Mouse (Mus musculus) bone marrow, adult 2 months (tissue): ENCODE measurements around the gene Ggt7.

ENCODE experiments used
- CTCF ChIP-seq: fragments of 200-500 bp; IDR thresholded peaks from 2 replicates; pipeline ENCODE4 v1.5.1; 2011; ENCODE audit warnings: low read length, control low read depth; ENCODE audit not compliant: control insufficient read depth, insufficient read depth
- POLR2A ChIP-seq: fragments of 200-500 bp; IDR thresholded peaks from 2 replicates; pipeline ENCODE4 v1.6.1; 2011; ENCODE audit warnings: low read depth, mild to moderate bottlenecking, control low read depth, low read length, borderline replicate concordance; ENCODE audit not compliant: control insufficient read depth

DNA sequence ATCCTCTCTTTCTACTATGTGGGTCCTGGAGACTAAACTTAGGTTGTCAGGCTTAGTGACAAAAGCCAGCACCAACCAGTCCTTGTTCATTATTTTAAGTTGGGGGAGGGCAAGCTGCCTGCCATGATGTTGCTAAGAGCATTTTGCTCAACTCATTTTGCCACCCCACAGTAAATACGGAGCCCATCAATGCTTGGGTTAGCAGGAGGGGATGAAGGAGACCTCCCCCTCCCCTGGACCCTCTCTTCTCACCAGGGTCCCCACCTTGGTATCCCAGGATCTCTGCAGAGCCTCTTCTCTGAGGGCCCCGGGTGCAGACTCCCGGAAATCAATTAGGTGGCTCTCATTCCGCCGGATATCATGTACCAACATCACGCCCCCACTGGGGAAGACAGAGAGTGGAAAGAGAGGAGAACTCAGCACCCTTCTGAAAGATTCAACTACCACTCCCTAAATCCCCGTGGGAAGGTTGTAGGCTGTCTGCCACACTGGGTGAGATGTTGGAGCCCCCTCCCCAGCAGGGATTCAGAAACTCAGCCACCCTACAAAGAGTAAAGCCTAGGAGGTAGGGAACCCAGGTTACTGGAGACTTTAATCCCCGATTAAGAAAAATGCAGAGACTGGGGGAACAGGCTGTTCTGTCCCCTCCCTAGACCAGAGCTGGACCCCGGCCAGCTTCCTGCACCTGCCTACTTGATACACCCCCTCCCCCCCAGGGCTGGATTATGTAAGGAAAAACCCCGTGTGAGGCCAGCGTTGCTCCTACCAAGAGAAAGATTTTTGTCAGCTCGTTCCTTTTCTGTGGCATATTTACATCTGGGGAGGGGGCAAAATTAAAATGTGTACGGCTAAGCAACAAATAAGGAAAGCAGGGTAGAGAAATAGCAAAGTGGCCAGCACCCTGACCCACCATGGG is 13.3 kb downstream of the Ggt7 start:
- no peak for TF ChIP-seq CTCF
- no peak for TF ChIP-seq POLR2A
